Comparison of ENCODE assay signal across 21 mouse cellular contexts in genomic region chr2:117930895-117931537, GRCm38 (mm10).
"Had no signal": no experiment of that assay in that cellular context is flagged by ENCODE, and none has a peak within 500 bp of the region (broad histone marks: within the 10 kb centered on the region; RNA-seq: fewer than 3 reads in every experiment).

No protein-coding gene starts in this region.

- H3K4me1 ChIP-seq: neural tube, embryonic 12.5 days; neural tube, embryonic 15.5 days had no signal

- H3K36me3 ChIP-seq: limb, embryonic 10.5 days; limb, embryonic 13.5 days; lung, embryonic 15.5 days; midbrain, embryonic 10.5 days; neural tube, embryonic 12.5 days; neural tube, embryonic 15.5 days had no signal

- H3K27me3 ChIP-seq: limb, embryonic 13.5 days; lung, embryonic 15.5 days had no signal

- H3K4me2 ChIP-seq: limb, embryonic 13.5 days; lung, embryonic 15.5 days; neural tube, embryonic 12.5 days; neural tube, embryonic 15.5 days had no signal

- ATAC-seq: intestine, postnatal 0 days had no signal

- DNase-seq: kidney, adult 2 months; kidney, postnatal 10 days; kidney, postnatal 4 days; lung, adult 18-20 months; lung, postnatal 10 days; lung, postnatal 36 days; midbrain, embryonic 14.5 days; right cerebral cortex, adult 18-20 months; right cerebral cortex, postnatal 14 days; right cerebral cortex, postnatal 4 days; thymus, adult 2 months; thymus, postnatal 14 days; thymus, postnatal 4 days had no signal

- H3K27ac ChIP-seq: limb, embryonic 10.5 days; limb, embryonic 13.5 days; lung, embryonic 15.5 days; midbrain, embryonic 10.5 days; neural tube, embryonic 12.5 days; neural tube, embryonic 15.5 days; stomach, postnatal 0 days had no signal

- H3K9me3 ChIP-seq: limb, embryonic 10.5 days; lung, embryonic 15.5 days; midbrain, embryonic 10.5 days; neural tube, embryonic 12.5 days; neural tube, embryonic 15.5 days had no signal

- H3K9ac ChIP-seq: limb, embryonic 13.5 days; lung, embryonic 15.5 days; neural tube, embryonic 12.5 days; neural tube, embryonic 15.5 days had no signal

- H3K4me3 ChIP-seq: limb, embryonic 10.5 days; limb, embryonic 13.5 days; lung, embryonic 15.5 days; midbrain, embryonic 10.5 days; neural tube, embryonic 12.5 days; neural tube, embryonic 15.5 days had no signal
